Mouse (Mus musculus): ENCODE measurements around the gene Ror1. TPM values are rescaled to one million over a fixed set of nuclear protein-coding genes. Genes with fewer than 3 reads are reported as not detected.

Gene Ror1
- polyA plus RNA-seq, 1 experiment from 2014 or later, result 1.1 TPM

- no peaks in the 10 kb centered on the region for H3K36me3 ChIP-seq (ENCODE audit: control insufficient read depth, insufficient read depth, low read length)
- H3K27me3 ChIP-seq (replicated peaks; ENCODE audit: control insufficient read depth, insufficient read depth, low read length), result no peaks in the 10 kb centered on the region
- ATAC-seq (peak; percentile 98), DNase-seq (ENCODE audit: low spot score) (peak; percentile 89)
- H3K4me3 ChIP-seq (ENCODE audit: low read depth, low read length), result peak within 1 kb of the TSS; percentile 20
- WGBS, result 23% methylated on average over 15 of the region's 15 CpGs
- H3K9me3 ChIP-seq (replicated peaks; ENCODE audit: control insufficient read depth, low read length), result no peaks in the 10 kb centered on the region
- no peak within 1 kb of the TSS for H3K9ac ChIP-seq (ENCODE audit: low read length)
- peaks cover 3% of the 10 kb centered on the region; the same call in 1 of the 2 replicates for H3K4me1 ChIP-seq (ENCODE audit: control insufficient read depth, insufficient read depth, low read length)
- no peak within 1 kb of the TSS for H3K27ac ChIP-seq (ENCODE audit: low read depth, low read length)
- peak within 1 kb of the TSS; percentile 47 for H3K4me2 ChIP-seq (ENCODE audit: low read length)
Observed at GRCm38 (mm10) chr4:100478592-100479321, 383.2 kb downstream of the Ror1 start, which contains the start of gene Ube2u. TSS of gene Ube2u (plus strand) at chr4:100478849.

DNA sequence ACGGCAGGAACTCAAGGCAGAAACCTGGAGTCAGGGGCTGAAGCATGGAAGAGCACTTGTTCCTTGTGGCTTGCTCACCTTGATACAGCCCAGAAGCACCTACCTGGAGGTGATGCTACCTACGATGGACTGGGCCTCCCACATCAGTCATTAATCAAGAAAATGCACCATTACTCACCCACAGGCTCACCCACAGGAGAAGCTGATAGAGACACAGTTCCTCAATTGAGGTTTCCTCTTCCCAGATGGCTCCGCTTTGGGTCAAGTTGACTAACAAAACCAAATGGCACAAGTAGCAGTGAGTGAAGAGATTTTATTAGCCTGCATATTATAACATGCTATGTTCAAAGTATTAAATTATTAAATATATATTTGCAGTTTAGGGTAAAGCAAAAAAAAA lies 392.9 kb downstream of the Ror1 start:
- WGBS, result 88% methylated on average over 3 of the region's 3 CpGs
- H3K27ac ChIP-seq (ENCODE audit: low read depth, low read length), result no peak overlapping the region
- ATAC-seq, result no peak
- no peak overlapping the region for H3K4me2 ChIP-seq (ENCODE audit: low read length)
- H3K9me3 ChIP-seq (replicated peaks; ENCODE audit: control insufficient read depth, low read length), result no peaks in the 10 kb centered on the region
- H3K4me1 ChIP-seq (ENCODE audit: control insufficient read depth, insufficient read depth, low read length), result no peaks in the 10 kb centered on the region
- no peak overlapping the region for H3K4me3 ChIP-seq (ENCODE audit: low read depth, low read length)
- no peaks in the 10 kb centered on the region for H3K27me3 ChIP-seq (replicated peaks; ENCODE audit: control insufficient read depth, insufficient read depth, low read length)
- no peaks in the 10 kb centered on the region for H3K36me3 ChIP-seq (ENCODE audit: control insufficient read depth, insufficient read depth, low read length)
- DNase-seq (ENCODE audit: low spot score), result no peak
- no peak overlapping the region for H3K9ac ChIP-seq (ENCODE audit: low read length)

Other genes starting within 250 kb of the Ror1 start
- 46.2 and 47.3 TPM in 2 replicates for gene Pgm1, start 166.4 kb upstream of the Ror1 start, polyA plus RNA-seq (2014; fragmentation: Nextera tagmentation; extraction: Ambion mirVana)
- gene Itgb3bp, start 166.0 kb upstream of the Ror1 start, polyA plus RNA-seq (2014; fragmentation: Nextera tagmentation; extraction: Ambion mirVana), result 24.3 and 27.2 TPM in 2 replicates